Mouse (Mus musculus) cerebellum, postnatal 14 days (tissue): ENCODE results near the gene Fkbp4.

ENCODE experiments used
- DNase-seq, 2 experiments: peaks; one replicate each; pipeline ENCODE4 v3.0.0; 2021; ENCODE audit warnings: mixed read lengths in 2 of 2

Fkbp4 gene

GRCm38 (mm10) chr6:128438317-128438870 lies at the start of gene Fkbp4:
Gene Fkbp4 (minus strand): TSS chr6:128438677.
- DNase-seq: peak; percentile 92 to 95

DNA sequence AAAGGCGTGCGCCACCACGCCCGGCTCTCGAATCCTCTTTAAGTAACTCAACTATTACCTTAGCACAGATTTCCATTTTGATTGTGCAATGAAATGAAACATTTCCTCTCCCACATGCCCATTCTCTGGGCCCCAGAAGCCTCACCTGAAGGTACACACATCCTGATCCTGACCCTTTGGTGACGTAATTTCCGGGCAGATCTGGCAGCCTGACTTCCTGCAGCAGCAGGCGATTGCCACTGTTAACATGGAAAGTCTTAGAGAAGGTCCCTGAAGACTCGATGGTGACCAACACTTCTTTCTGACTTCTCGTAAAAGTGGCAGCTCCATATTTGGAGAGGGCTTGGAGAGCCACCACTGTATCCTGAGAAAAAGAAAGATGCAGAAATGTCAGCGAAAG lies 49.3 kb upstream of the Fkbp4 start:
- DNase-seq: no peak

- peak; percentile 99 to 100 for DNase-seq
Measured at GRCm38 (mm10) chr6:128479463-128480454, 41.3 kb upstream of the Fkbp4 start.

DNA sequence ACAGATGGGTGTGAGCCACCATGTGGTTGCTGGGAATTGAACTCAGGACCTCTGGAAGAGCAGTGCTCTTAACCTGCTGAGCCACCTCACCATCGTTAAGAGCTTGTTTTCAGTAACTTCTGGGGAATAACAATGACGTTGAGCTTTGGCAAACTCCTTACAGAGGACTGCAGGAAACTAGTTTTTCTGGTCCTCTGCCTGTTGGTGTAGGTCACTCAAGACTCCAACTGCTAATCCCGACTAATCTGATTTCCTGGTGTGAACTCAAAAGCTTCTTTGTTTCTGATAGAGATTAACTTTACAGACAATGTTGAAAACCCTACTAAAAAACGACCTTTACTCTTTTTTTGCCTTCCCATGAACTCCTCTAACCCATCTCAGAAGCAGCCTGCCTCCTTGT lies 39.0 kb upstream of the Fkbp4 start:
- DNase-seq: no peak

DNA sequence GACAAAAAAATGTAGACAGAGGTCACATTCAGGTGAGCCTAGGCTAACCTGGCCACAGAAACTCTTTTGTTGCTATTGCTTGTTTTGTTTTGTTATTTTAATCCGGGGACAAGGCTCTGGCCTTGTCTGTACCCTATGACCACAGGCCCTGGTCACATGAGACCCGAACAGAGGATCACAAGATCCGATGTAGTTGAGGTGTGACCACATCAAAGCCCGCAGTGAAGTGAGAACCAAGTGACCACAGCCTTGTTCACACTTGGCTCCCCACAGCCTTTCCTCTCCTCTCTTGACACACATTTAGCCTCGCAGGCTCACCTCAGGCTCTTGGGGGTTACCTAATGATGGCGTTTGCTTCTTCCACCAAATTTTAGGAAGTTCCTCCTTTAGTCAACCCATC lies 35.6 kb upstream of the Fkbp4 start:
- DNase-seq: no peak

- DNase-seq: no peak
Measured at GRCm38 (mm10) chr6:128469451-128469850, 31.0 kb upstream of the Fkbp4 start.

DNA sequence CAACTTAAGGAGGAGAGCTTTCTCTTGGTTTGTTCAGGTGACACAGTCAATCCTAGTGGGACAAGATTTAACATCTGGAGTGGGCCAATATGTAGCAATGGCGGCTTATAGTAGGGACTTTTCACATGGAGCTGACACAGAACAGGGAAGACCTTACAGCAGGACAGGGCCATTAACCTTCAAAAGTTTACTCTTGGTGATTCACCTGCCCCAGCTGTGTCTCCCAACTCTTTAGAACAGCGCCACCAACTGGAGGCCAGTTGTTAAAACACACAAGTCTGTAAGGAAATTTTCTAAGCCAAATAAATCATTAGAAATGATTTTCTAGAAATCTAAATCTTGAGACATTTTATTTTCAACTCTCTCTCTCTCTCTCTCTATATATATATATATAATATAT lies 28.8 kb upstream of the Fkbp4 start:
- DNase-seq: peak in 1 of 2 experiments; percentile 33

DNA sequence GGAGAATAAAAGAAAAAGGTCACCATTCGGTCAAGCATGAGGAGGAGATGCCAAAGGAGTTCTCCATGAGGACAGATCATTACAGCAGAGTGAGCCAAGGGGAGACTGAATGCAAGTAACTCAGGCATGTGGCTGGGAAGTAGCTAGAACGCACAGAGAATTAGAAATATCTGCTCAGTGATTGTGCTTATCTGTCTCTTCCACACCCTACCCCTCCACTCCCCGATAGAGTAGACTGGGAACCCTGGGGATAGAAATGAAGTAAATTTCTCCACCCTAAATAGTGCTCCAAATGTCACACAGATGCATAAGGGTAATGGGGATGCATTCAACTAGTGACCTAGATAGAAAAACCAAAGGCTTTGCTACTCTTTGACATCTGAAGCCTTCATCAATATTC lies 28.1 kb upstream of the Fkbp4 start:
- no peak for DNase-seq

- DNase-seq: no peak
Measured at GRCm38 (mm10) chr6:128466043-128466442, 27.6 kb upstream of the Fkbp4 start.

GRCm38 (mm10) chr6:128464996-128465395 lies 26.5 kb upstream of the Fkbp4 start:
- no peak for DNase-seq

DNA sequence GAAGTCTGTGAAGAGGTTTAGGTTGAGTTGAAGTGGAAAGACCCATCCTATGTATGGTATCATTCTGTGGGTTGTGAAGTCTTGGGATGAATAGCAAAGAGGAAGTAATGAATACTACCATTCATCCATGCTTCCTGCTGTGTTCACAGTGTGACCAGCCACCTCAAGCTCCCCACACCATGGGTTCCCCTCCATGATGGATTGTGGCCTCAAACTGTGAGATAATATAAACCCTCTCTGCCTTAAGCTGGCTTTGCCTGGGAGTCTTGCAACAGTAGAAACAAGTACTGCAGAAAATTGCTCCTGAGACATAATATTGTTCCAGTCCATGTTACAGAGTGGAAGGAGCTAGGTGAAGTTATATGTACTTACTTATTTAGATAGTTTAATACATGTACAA lies 23.1 kb upstream of the Fkbp4 start:
- no peak for DNase-seq

DNA sequence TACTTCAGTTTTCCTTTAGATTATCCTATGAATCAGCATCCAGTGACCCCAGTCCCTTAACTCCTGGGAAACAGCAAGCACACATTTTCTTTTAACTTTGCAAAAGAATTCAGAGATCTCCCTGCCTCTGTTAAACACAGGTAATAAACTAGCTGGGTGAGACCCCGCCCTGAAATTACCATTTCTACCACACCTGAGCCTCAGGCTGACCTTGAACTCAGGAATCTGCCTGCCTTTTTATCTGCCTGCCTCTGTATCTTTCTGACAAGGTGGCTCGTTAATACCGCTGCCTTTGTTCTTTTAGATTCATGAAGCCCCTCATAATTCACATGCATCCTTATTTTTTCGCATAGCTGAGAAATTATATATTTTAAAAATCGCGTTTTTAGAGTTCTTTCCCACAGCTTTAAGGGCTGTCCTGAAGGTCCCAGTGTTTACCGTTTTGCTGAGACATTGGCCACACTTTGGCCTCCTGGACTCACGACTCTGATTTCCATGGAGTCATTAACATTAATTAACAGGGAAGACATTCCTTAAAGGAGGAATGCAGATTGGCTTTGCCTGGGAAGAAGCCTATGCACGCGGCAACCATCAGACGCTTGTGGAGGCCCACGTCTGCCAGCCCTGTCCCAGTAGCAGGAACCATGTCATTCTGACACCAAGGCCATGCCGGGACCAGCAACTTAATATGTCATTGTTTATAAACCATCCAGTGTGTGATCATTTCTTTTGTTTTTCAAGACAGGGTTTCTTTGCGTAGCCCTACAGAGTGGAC lies 22.4 kb upstream of the Fkbp4 start:
- no peak for DNase-seq

DNA sequence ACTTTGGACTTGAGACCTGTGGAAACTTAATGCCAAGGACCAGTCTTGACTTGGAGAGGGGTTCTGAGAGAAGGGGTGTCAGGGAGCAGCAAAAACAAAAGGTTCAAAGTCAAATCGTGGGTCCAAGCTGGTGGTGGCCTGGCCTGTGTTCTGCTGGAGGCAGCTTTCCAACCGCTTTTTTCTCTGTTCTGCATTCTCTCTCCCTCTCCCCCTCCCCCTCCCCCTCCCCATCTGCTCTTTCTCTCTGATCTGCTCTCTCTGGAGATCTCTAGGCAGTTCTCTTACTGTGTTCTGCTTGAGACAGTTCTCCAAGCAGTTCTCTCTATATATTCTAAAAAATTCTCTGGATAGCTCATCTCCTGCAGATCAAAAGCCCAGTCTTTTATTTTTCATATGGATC lies 21.8 kb upstream of the Fkbp4 start:
- DNase-seq: peak; percentile 32 to 37

DNA sequence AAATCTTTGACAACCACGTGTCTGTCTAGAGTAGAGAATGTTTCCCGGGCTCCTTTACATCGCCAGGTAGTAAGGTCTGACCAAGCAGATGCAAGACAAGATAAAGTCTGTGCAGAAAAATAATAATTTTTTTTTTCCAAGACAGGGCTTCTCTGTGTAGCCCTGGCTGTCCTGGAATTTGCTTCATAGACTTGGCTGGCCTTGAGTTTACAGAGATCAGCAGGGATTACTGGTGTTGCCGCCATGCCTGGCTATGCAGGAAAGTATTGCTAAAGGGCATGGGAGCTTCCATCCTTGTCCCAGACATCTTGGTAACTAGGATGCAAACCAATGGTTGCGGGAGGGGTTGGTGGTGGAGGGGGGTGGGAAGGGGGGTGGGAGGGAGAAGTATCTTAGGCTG lies 18.7 kb upstream of the Fkbp4 start:
- no peak for DNase-seq

- no peak for DNase-seq
Measured at GRCm38 (mm10) chr6:128455835-128456605, 17.5 kb upstream of the Fkbp4 start.

DNA sequence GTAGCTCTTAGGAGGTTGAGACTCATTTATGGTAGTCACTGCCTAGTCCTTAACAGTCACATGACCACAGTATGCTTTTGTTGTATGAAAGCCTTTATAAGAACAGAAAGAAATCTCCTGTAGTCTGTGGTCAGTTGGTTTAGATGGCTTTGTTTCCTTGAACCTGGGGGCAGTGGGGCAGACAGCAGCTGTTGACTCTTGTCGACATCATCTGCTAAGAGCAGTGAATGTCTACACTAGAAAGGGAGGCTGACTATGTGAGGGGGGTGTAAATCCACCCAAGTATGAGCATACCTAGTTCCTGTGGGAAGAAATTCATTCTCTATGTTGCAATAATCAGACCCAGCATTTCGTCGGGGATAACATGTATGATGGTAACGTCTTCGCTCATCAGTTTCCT lies 8.6 kb upstream of the Fkbp4 start:
- no peak for DNase-seq

GRCm38 (mm10) chr6:128445761-128446535 lies 7.5 kb upstream of the Fkbp4 start:
- peak; percentile 76 to 80 for DNase-seq

- DNase-seq: peak in 1 of 2 experiments; percentile 20
Measured at GRCm38 (mm10) chr6:128440238-128440637, 1.8 kb upstream of the Fkbp4 start.

DNA sequence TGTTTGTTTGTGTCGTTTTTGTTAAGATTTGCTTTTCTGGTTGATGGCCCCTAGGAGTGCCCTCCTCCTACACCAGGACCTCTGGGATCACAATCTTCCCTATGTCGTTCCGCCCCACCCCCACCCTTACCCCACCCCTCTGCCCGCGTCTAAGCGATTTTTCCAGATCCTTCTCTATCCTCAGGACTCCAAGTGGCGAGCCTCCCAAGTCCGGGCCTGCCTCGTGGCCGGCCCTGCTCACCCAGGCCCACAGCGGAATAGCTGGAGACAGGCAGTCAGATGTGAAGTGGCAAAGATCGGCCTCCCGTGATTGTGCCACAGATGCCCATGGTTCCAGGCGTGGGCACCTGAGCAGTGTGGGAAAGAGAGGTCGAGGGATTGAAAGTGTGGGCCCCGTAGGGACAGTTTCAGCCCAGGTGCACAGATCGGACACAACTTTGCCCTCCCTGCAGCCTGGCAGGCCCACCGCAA lies 429 bp upstream of the Fkbp4 start:
- DNase-seq: peak; percentile 25 to 37

- DNase-seq: peak; percentile 79 to 81
Measured at GRCm38 (mm10) chr6:128437731-128438316, 653 bp downstream of the Fkbp4 start.

GRCm38 (mm10) chr6:128437288-128437687 lies 1.2 kb downstream of the Fkbp4 start:
- no peak for DNase-seq
